Mouse (Mus musculus): Measurements from ENCODE around the gene Pla2g4e.

- TF ChIP-seq CTCF (IDR thresholded peaks at IDR 0.05; ENCODE audit: low read depth) (no peak), EP300 (IDR thresholded peaks at IDR 0.05; ENCODE audit: low read depth) (no peak)
These were observed 95.5 kb downstream of the Pla2g4e start for GRCm38 (mm10) chr2:120149634-120150033.
